Mouse (Mus musculus) neural tube, embryonic 10.5 days (tissue): Measurements from ENCODE around the gene Szt2.

Experiments used
- DNase-seq: peaks from one replicate; pipeline ENCODE4 v3.0.0-alpha.2; 2017; ENCODE audit warnings: low spot score; ENCODE audit errors: extremely low spot score

Szt2 gene

DNA sequence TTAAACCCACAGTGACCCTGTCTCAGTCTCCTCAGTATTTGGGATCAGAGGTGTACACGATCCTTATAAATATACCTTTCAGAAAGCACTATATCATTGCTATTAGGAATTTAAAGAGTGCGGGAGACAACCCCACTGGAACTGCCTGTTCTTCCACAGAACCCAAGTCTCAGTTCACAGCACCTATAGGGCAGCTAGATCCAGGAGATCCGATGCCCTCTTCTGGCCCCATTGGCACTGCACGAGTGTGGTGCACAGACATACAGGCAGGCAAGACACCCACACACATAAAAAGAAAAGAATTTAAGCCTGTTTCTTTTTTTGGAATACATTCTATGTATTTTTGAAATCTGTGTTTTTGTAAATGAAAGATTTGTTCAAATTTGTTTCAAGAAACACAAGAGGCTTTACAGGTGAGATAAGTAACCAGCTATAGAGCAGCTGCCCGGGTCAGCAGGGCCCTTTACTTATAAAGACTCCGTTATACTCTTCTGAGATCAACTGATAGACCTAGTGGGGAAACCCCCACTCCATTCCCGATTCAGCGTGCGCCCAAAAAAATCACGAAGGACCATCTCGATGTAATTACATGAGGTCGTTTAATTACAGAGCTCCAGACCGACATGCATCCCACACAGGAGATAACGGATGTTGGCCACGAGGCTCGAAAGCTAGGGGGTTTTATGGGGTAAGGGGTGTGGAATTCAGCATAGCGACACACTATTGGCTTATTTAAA is 50.7 kb downstream of the Szt2 start:
- no peak for DNase-seq

DNA sequence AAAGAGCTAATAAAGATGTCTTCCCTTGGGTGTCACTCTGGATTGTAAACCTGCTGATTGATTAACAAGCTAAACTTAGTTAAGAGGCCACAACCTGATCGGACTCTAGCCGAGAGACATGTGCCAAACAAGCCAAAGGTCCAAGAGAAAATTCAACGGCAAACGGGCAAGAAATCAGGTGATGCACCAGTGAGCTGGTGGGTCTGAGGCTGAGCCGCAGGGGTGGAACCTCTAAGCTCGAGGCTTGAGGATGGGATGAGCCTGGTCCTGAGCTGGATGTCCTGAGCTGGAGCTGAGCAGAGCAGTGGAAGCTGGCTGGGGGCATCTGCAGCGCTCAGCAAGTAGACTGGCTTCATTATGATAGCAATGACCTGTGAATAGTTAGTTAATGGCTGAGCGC is 51.6 kb downstream of the Szt2 start:
- DNase-seq: no peak

DNA sequence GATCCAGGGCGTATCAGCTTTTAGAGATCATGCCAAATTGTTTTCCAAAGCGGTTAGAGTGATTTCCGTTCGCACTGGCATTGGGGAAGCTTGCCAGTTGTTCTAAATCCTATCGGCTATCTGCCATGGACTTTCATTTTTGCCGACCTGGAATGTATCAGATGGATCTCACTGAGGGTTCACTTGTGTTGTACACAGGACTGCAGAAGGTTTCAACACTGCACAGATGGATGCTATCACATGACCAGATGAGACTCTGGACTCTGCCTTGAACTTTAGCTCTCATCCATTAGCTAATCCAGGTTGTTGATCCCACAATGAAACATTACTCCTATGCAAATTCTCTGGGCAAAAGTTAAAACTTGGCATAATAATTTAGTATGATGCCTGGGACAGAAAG is 52.3 kb downstream of the Szt2 start:
- DNase-seq: no peak

DNA sequence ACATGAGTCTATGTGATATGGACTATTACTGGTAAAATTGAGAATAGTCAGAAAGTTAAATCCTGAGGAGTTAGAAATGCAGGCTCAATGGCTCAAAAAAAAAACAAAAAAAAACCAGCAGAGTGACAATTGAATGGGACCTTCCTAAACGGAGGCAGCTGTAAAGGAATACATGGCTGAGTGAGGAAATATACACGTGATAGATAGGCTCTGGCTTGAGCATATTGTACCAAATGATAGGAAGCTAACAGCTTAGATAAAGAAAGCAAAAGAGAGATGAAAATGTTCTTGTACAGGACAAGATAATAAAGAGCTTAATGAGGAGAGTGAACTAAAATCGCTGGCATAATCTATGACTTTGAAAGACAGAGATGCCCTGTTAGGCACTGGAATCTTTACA is 54.8 kb downstream of the Szt2 start:
- DNase-seq: no peak

DNA sequence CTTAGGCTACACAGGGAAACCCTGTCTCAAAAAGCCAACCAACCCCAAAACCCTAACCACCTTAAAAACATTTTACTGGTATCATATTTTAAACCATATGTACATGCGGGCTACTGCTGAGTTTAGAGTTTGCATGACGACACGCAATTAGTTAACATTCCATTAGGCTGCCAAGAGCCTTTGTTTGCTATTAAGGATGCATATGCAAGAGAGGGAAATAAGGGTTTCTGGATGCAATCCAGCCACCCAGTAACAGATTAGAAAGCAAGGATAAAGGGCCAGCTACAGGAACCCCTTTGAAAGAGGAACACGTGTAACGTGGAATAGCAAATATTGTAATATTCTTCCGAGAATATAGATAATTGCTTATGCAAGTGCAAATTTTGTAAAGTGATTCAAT is 55.4 kb downstream of the Szt2 start:
- DNase-seq: no peak

DNA sequence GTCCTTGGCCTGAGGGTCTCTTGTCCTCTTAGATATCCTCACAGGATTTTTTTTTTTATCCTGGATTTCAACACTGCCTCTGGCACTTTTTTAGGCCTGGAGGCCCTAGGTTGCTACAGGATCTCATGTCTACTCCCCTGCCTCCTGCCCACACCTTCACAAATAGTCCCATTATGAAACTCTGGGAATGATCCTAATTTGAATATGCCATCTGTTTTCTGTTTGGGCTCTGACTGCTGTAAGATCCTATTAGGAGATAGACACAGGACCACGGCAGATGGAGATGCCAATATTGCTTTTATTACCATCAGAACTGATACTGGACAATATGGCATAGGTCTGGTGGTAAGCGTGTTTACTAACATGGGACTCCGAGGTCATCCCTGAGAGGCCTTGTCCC is 57.2 kb downstream of the Szt2 start:
- no peak for DNase-seq

DNA sequence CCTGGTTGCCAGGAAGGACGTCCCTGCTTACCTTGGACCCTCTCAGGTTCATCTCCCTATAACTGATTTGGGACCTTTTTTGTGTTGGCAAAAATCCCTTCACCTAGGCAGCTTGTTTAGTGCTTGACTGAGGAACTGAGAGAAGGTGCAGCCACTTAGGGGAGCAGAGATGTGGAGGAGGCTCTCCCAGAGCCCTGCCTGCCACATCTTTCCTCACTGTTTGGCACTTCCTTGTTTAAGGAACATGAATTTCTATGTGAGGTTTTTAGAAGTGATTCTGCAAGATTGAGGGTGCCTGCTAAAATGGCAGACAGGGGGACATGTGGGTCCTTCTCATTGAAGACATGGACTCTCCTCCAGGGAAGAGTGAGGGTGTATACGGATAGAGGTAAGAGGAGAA is 58.2 kb downstream of the Szt2 start:
- DNase-seq: no peak

DNA sequence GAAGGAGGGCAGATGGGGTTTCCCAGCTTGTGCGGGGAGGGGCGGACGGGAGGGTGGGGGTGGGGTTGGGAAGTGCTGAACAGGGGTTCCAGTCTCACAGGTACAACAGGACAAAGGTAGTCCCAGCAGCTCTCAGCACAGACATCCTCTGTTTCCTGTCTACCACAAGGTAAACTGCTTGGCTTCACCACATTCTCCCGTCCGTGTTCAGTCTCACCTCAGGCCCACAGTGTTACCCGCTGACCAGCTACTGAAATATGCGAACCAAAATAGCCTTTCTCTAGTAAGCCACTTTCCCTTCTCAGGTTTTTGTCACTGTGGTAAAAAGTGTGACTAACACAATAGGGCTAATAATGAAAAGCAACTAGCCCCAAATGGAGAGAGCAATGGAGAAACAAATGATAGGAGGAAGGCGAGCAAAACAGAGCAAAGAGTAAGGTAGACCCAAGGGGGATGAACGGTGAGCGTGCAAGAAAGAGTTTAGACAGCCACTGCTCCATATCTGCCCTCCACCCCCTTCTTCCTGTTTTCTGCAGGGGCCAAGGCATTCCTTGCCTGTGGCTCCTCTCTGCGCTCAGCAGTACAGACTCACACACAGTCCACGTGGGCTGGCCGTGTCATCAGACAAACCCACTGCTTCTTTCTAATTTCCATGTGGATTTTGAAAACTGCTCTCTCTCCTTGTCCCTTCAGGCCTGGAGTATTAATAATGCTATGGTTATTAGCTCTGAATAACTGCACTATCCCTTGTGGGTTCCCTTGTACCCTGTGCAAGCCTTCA is 61.4 kb downstream of the Szt2 start:
- no peak for DNase-seq

DNA sequence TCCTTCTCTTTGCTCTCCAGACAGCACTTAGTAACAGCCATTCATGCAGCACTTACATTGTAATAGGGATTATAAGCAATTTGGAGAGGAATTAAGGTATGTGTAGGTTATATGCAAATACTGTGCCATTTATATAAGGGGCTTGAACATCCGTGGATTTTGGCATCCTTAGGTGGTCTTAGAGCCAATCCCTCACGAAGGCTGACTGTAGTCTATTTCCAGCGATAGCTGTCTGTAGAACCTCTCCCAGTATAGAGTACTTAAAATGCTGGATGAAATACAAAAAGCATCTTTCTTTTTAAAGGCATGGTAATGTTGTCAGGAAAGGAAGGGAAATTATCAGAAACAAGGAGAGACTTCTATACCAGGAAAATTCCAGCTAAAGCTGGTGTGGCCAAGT is 67.6 kb downstream of the Szt2 start:
- no peak for DNase-seq

DNA sequence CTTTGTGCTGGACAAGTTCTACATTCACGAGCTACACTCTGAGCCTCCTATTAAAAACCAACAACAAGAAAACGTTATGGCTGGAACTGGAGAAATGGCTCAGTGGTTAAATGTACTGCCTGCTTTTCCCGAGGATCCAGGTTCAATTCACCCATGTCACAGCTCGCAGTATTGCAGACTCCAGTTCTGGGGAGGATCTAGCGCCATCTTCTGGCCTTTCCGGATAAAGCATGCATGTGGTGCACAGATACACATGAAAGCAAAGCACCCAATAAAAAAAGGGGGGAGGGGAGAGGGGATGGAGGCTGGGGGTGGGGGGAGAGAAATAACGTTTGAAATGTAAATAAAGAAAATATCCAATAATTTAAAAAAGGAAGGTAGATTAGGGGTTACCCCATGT is 72.4 kb downstream of the Szt2 start:
- DNase-seq: peak; percentile 76

DNA sequence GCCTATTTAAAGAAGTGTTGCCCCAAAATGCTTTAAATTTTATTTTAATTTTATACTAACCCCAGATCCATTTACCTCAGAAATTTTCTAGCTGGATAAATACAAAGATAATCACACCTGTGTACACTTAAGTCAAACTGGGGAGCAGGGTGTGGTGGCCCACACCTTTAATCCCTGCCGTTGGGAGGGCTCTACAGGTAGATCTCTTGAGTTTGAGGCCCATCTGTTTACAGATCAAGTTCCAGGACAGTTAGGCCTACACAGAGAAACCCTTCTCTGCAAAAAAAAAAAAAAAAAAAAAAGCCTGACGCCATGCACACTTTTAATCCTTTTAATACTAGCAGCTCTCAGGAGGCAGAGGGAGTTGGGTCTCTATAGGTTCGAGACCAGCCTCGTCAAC is 73.1 kb downstream of the Szt2 start:
- DNase-seq: no peak

DNA sequence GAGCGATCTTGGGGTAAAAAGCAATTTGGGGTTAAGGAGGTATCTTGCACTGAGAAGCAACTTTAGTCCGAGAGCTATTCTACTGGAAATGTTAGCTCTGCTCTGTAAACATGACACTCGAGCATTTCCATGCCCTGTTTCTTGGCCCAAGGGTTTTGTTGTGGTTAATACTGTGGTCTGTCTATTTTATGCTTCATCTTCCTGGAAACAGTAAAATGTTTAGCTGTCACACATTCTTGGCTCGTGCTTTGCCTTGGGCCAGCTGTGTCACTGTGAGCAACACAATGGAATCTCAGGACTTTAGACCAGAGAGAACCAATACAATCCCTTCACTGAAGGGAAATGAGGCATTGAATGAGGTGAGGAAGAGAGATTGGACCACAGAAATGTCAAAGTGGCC is 77.3 kb downstream of the Szt2 start:
- no peak for DNase-seq

DNA sequence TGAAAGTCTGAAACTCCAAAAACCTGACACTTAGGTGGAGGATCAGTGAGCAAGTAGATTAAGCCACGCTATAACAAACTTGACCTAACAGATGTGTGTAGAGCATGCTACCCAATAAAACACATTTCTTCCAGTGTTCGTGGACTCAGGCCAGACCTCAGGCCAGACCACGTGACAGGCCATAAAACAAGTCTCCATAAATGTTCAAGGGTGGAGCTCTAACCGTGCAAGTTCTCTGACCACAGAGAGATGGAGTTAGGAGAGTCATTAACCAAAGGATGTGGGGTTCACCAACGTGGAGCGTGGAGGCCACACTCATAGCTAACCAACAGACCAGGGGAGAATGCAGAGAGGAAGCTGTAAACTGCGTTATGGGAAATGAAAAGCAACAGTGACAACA is 82.6 kb downstream of the Szt2 start:
- no peak for DNase-seq

DNA sequence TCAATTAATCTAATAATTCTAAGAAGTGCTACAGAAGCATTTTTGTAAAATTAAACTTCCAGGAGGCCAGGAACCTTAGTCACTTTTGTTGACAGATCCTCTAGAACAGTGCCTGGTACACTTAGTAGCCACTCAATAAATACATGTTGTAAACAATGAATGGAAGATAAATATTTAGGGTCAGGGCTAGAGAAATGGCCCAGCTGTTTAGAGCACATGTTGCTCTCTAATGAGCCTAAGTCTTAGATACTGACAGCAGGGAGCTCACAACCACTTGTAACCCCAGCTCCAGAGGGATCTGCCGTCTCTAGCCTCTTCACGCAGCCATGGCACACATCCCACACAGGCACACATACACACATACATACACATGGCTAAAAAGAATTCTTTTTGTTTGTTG is 88.4 kb downstream of the Szt2 start:
- no peak for DNase-seq

DNA sequence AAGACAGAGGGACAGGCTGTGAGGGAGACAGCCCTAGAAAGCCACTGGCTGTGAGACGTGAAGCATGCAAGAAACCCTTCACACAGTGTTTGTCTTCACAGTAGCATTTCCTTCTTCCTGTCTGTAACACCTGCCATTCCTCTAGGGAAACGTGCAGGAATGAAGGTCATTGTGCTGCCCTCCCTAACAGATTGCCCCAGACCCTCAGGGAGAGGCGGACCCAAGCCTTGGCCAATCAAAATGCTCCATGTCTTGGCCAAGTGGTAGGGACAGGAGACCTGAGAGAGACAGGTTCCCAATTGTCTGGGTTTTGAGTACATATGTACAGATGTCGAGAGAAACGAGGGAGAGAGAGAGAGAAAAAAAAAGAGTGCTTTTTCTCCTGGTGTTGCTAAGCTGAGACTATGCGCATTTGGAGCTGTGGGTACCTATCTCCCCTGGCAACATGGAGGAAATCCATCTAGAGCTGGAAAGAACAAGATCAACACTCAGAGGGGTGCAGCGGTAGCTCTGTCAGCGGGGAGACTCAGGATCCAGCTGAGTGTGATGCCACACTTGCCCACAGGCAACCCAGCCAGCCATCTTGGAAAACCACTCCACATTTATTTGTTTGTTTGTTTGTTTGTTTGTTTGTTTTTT is 89.2 kb downstream of the Szt2 start:
- no peak for DNase-seq

DNA sequence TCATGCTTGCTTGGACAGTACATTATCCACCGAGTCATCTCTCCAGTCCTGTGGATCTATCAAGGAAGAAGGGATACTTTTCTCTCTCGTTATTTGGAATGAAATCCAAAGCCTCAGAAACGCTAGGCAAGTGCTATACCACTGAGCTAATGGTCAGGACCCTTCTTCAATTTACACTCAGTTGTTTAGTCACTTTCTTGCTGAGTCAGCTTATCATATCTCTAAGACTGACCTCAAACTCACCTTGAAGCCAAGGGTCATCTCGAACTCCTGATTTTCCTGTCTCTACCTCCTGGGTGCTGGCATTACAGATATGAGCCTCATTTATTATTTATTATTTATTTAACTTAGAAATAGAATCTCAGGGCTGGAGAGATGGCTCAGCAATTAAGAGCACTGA is 92.4 kb downstream of the Szt2 start:
- DNase-seq: no peak

DNA sequence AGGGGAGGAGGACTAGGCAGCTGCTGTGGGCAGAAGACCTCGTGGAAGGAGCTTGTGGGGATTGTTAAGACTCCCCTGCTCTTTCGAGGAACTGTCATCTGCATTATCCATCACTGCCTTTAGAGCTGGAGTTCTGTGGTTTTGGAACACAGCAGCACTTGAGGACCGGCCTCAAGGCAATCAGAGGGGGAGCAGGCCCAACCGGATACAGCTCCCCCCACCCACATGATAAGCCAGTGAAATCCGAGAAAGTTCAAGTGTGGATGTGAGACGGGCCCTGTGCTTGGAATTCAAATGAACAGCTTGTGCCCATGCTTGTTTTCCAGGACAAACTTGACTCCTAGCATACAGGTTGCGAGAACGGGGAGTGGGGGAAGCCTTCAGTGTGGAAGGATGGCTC is 93.8 kb downstream of the Szt2 start:
- no peak for DNase-seq
